Mouse (Mus musculus) cortical plate, adult 2 months (tissue): ENCODE data around the gene Abi3. TPM values are rescaled to one million over a fixed set of nuclear protein-coding genes. Genes with fewer than 3 reads are reported as not detected.
"Not testable (repeated sequence)": the region's sequence is repeated elsewhere in the genome, so short reads cannot be mapped to it uniquely, and the experiment has no call there.

Experiments used
- H3K27ac ChIP-seq: fragments of 200-500 bp; 2 replicates; pipeline ENCODE4 v1.5.1; 2012; ENCODE audit warnings: low read length, control low read depth, inconsistent platforms; ENCODE audit not compliant: insufficient read depth
- H3K4me1 ChIP-seq: fragments of 200-500 bp; 2 replicates; pipeline ENCODE4 v1.6.1; 2011; ENCODE audit warnings: low read length; ENCODE audit not compliant: control insufficient read depth, insufficient read depth
- H3K4me3 ChIP-seq: fragments of 200-500 bp; 2 replicates; pipeline ENCODE4 v1.5.1; 2011; ENCODE audit warnings: mild to moderate bottlenecking, low read length, control low read depth; ENCODE audit not compliant: insufficient read depth
- CTCF ChIP-seq: fragments of 200-500 bp; IDR thresholded peaks from 2 replicates; pipeline ENCODE4 v1.5.1; 2011; ENCODE audit warnings: mild to moderate bottlenecking, control low read depth, low read length; ENCODE audit not compliant: insufficient read depth; ENCODE audit errors: extremely low read depth
- POLR2A ChIP-seq: fragments of 200-500 bp; IDR thresholded peaks from 2 replicates; pipeline ENCODE4 v1.6.1; 2011; ENCODE audit warnings: mild to moderate bottlenecking, low read length, control low read depth; ENCODE audit not compliant: insufficient read depth; ENCODE audit errors: extremely low read depth
- polyA plus RNA-seq: library from polyadenylated mRNA; depleted of rRNA; stranded (reverse); fragments of >200 nt; gene quantifications from 2 replicates; pipeline ENCODE4 v1.2.3, GENCODE M21; 2012; rRNA removed

Gene Abi3
- polyA plus RNA-seq: 9.6 and 11.8 TPM in 2 replicates

DNA sequence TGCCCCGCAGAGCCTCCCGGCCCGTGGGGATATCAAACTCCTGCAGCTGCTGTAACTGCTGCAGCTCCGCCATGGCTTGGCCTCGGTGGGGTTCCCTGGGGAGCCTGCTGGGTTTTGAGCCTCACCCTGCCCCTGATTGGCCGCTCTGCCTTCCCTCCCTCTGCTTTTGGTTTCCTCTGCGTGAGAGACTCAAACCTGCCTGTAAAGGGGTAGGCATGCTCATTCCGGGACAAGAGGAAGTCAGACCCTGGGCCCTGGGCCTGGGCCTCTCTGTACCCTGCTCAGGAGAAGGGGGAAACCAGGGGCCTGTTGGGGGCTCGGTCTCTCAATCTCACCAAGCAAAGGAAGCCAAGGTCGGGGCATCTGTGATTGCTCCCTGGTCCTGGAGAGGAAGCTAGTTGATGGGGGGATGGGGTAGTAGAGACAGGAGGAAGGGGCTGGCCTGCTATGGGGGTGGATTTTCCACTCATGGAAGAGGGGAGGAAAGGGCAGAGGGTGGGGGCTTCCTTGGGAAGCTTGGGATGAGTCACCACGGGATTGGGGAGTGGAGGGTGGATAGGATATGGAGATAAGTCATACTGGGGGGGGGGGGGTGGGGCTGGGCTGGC lies at the start of gene Abi3:
Gene Abi3, minus strand, starts transcription at position 403 of the 608 bp plus-strand sequence.
- Histone ChIP-seq H3K4me1 (no peaks in the 10 kb centered on the region), H3K27ac (no peak within 1 kb of the TSS), H3K4me3 (peak within 1 kb of the TSS; percentile 18)
- 0 out of 2 replicates have a peak, but pooled peaks have one; percentile 15 for TF ChIP-seq POLR2A
- TF ChIP-seq CTCF: no peak

- no peak overlapping the region for H3K27ac ChIP-seq
- TF ChIP-seq CTCF: no peak
- no peak for TF ChIP-seq POLR2A
- no peaks in the 10 kb centered on the region for H3K4me1 ChIP-seq
- H3K4me3 ChIP-seq: no peak overlapping the region
Observed at GRCm38 (mm10) chr11:95890462-95891051, 48.3 kb upstream of the Abi3 start.

DNA sequence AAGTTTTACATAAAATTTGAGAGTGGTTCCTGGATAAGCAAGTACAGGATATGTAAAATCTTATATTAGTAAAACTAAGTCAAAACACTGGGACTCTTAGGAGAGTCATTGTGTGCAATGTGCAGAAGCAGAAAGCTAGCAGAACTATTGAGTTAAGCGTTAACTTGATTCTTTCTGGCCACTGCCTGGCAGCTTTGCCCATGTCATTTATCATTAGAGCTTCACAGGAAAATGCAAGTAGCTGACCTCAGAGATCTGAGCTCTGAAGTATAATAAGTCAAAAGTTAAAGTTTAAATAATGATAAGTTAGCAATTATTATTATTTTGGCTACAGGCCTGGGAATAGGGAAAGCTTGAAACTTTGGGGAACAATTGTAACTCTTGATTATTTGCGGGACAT lies 37.6 kb upstream of the Abi3 start:
- H3K27ac ChIP-seq, H3K4me3 ChIP-seq, H3K4me1 ChIP-seq: not testable (repeated sequence)

GRCm38 (mm10) chr11:95876296-95876695 lies 34.0 kb upstream of the Abi3 start:
- no peaks in the 10 kb centered on the region for H3K4me1 ChIP-seq
- H3K27ac ChIP-seq: no peak overlapping the region
- H3K4me3 ChIP-seq: no peak overlapping the region
- TF ChIP-seq CTCF (peak; percentile 79), POLR2A (no peak)

GRCm38 (mm10) chr11:95875804-95876203 lies 33.5 kb upstream of the Abi3 start:
- no peak for TF ChIP-seq POLR2A
- TF ChIP-seq CTCF: no peak
- no peaks in the 10 kb centered on the region for H3K4me1 ChIP-seq
- H3K27ac ChIP-seq: no peak overlapping the region
- no peak overlapping the region for H3K4me3 ChIP-seq

DNA sequence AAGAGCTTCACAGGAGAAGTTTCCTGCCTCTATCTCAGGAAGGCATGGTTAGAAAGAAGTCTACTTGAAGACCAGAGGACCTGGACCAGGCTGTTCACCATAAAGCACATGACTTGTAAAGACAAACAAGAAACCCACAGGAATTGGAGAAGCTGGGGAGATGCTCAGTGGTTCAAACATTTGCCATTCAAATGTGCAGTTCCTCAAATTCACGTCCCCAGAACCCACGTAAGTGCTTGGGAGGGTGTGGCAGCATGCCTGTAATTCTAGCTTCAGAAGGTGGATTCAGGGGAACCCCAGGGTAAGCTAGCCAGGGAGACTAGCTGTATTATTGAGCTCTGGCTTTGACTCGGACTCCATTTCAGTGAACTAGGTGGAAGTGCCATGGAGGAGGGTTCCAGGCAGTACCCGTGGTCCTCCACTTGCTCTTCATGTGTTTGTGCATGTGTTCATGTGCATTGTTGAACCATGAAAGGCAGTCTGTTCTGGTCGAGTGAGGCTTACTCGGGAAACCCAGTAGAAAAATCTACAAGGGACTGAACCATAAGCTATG lies 27.7 kb upstream of the Abi3 start:
- no peak for TF ChIP-seq POLR2A
- no peak for TF ChIP-seq CTCF
- Histone ChIP-seq H3K27ac (no peak overlapping the region), H3K4me3 (no peak overlapping the region), H3K4me1 (no peaks in the 10 kb centered on the region)

DNA sequence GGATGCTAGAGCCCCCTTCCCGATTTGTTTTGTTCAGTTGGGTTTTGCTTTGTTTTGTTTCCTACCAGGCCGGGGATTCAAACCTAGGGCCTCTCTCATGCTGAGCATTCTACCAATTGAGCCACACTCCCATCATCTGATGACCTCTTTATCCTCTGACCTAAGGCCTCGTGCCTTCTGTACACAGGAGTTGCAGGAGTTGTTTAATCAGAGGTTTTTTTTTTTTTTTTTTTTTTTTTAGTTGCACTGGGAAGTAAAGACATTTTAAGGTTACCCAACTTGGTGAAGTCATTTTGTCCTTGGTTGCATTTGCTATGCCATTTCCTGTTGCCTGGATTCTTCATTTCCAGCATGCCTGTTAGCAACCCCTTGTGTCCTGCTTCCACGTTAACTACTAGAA lies 27.2 kb upstream of the Abi3 start:
- Histone ChIP-seq H3K27ac (no peak overlapping the region), H3K4me1 (no peaks in the 10 kb centered on the region), H3K4me3 (no peak overlapping the region)
- no peak for TF ChIP-seq POLR2A
- TF ChIP-seq CTCF: no peak

DNA sequence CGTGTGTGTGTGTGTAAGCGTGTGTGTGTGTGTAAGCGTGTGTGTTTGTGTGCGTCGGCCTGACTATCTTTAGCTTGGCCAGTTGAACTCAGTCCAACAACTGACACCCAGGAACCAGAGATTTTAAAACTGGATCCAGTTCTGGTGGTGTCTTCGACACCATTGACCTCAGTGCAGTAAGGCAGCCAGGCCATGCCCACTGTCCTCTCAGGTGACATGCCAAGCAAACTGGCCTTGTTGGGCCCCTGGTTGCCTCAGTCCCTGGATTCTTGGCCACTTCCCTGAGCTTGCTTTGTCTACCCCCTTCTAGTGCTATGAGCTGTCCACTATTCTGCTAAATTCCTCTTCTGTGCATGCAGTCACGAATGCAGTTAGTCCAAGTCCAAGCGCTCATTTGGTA lies 19.1 kb upstream of the Abi3 start:
- no peak overlapping the region for H3K27ac ChIP-seq

DNA sequence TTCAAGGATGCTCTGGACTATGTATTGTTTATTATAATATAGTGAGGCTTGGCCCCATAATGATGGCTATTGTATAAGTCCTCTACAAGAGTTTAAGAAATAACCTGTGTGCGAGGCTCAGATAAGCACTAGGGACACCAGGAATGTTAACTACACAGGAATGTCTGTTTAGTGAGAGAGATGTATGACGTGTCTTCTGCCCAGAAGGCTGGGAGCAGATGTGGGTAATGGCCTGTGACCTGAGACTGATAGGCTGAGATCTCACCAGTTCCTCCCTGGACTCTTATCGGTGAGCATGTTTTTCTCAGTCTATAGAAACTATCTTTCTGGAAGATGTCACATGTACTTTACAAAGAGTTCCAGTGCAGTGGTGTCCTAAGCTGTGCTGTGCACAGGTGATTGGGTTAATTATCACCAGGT lies 17.8 kb upstream of the Abi3 start:
- Histone ChIP-seq H3K4me1 (peaks cover 2% of the 10 kb centered on the region; the same call in 1 of the 2 replicates), H3K4me3 (peak overlapping the region; percentile 62), H3K27ac (no peak overlapping the region)
- TF ChIP-seq POLR2A (no peak), CTCF (no peak)

More for the DNA sequence above, 19.1 kb upstream of the Abi3 start:
- H3K4me3 ChIP-seq: no peak overlapping the region
- H3K4me1 ChIP-seq: peaks cover 2% of the 10 kb centered on the region; the same call in 1 of the 2 replicates
- TF ChIP-seq CTCF (no peak), POLR2A (no peak)

GRCm38 (mm10) chr11:95859468-95859855 lies 17.2 kb upstream of the Abi3 start:
- TF ChIP-seq CTCF: no peak
- TF ChIP-seq POLR2A: no peak
- no peak overlapping the region for H3K27ac ChIP-seq
- H3K4me1 ChIP-seq: peaks cover 2% of the 10 kb centered on the region; the same call in 1 of the 2 replicates
- peak overlapping the region; percentile 62 for H3K4me3 ChIP-seq
